Mouse (Mus musculus) gastrocnemius, postnatal 10 days (tissue): ENCODE results near the gene Rpap1. TPM values are rescaled to one million over a fixed set of nuclear protein-coding genes. Genes with fewer than 3 reads are reported as not detected.
A peak's percentile ranks its signal among the peaks of the same experiment; 100 is the strongest.

Experiments
- DNase-seq: peaks from one replicate; pipeline ENCODE4 v3.0.0; 2021; ENCODE audit warnings: mixed read lengths
- total RNA-seq, 2 experiments: library from RNA; stranded (reverse); gene quantifications; 2 replicates each; pipeline ENCODE4 v1.2.3; 2021

Gene Rpap1
- total RNA-seq, 2 experiments from 2014 or later, result 14.2 to 14.5 TPM

DNA sequence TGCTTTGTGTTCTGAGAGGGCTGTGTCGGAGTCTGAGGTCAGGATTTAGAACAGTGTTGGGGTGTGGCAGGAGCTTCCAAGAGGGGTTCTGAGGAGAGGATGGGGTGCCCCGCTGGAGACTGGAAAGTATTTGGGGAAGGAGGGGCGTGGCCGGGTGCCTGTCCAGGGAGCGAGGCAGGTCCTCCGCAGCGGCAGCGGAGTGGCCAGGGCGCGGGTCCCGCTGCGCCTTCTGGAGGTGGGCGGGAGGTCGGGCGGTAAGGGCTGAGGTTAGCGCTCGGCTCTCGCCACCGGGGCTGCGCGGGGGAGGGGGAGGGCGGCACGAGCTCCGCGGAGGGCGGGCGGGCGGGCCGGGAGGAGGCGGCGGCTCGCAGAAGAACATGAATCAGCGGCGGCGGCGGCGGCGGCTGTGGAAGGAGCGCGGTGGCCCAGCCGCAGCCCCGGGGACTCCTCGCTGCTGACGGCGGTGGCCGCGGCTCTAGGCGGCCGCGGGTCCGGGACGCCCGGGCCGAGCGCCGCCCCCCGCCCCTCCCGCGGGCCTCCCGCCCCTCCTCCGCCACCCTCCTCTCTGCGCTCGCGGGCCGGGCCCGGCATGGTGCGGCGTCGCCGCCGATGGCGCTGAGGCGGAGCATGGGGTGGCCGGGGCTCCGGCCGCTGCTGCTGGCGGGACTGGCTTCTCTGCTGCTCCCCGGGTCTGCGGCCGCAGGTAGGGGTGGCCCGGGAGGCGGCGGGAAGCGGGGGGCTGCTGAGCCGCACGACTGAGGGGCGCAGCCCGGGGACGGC lies 12.0 kb upstream of the Rpap1 start:
- DNase-seq, result peak; percentile 58

DNA sequence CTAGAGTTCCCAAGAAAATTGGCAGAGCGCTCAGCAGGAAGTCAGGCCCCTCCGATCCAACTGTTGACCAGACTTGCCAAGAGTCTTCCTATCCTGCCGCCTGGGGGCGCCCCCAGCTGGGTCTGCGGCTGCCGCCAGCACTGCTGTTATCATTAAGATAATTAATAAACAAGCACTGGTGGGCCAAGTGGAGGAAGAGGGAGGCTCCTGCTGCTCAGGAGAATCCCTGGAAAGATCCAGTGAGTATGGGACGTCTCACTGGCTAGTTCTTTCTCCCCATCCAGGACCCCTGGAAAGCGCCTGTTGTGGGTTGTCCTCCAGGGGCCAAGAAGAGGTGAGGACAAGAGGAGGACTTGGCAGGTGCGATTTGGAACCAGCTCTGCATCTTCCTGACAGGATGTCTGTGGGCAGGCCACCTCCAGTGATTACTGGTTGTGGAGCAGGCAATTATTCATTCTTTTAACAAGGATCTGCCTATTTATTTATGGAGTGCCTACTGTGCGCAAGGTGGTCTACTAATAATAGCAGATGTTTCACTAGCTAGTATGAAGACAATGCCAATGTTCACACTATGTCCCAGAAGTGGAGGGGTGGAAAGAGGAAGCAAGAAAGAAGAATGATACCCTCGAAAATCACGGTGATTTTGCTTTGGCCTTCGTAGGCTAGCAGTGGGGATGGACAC lies 11.1 kb upstream of the Rpap1 start:
- DNase-seq, result peak; percentile 69

DNA sequence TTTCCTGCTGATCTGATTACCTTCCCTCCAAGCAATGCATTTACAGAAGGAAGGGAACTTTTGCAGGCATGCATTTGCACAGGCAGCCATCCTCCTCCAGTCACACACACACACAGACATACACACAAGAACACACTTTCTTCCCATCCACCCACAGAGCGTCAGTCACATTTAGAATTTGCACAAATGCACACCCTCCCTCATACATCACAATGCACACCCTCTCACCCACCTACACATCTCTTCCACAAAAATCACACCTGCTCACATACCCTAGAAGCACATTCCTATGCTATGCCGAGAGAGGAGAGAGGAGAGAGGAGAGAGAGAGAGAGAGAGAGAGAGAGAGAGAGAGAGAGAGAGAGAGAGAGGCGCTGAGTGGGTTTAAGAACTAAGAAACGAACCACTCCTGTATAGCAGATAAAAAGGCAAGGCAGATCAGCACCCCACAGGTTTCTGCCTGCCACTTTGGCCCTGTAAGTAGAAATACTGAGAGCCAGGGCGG lies 10.0 kb upstream of the Rpap1 start, which contains the start of gene Tyro3:
Gene Tyro3, plus strand, starts transcription at position 455 of the 505 bp plus-strand sequence.
- DNase-seq, result no peak

DNA sequence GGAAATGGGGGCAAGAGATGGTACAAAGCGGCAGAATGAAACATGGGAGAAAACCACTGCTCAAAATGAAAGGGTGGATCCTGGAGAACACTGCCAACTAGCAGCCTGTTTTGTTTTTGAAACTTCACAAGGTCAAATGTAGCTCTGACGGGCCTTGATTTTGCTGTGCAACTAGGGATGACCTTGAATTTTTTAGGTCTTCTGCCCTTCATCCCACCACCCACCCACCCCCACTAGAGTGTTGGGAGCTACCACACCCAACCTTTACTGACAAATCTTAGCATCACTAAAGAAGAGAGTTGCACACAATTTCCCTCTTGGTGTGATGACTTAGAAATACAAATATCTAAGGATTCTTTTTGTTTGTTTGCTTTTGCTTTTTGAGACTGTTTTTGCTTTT lies 2.7 kb upstream of the Rpap1 start:
- DNase-seq, result no peak

DNA sequence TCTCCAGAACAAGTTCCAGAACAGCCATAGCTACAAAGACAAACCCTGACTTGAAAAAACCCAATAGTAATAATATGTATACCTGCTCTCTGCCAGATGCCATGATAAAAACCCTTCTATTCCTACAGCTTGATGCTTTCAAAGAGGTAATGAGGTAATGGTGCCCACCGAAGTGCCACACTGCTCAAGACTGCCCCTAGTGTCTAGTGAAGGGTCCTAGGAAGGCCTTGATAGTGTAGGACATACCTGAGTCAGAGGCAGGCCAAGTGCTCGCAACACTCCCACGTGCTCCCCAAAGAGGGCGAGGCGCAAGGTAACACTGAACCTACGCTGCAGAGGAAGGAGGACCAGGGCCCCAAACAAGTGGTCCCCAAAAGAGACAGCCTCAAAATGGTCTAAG lies 20.1 kb downstream of the Rpap1 start:
- DNase-seq, result no peak

DNA sequence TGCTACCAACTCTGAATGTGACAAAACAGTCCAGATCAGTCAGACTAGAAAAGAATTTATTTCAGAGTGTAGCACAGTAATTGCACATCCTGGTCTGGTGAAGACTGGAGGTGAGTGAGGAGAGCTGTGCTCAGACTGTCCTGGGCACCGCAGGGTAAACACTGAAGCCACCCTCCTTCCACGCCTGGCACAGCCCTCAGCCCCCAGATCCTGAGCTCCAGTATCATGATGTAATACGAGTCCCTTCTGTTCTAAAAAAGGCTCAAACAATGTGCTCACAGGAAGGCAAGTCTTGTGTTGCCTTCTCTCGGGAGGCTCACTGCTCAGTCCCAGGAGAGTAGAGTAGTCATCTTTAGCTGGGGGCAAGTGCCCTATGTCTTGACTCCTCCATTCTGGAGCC lies 23.4 kb downstream of the Rpap1 start:
- no peak for DNase-seq

DNA sequence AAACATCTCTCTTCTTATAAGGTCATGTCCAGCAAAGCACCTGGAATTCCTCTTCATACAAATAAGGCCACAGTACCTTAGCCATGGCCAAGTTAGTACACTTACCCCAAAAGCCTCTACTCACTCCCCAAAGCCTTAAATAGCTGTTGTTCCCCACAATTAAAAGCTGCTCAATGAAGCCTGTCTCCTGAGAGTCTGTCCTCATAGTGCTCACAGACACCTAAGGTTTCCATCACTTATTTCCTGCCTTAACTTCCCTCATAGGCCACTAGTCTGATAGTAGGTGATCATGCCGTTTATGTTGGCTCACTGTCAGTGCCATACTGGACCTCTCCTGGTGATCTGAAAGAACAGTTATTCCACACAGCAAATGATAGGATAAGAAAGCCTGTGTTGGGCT lies 25.1 kb downstream of the Rpap1 start:
- no peak for DNase-seq

DNA sequence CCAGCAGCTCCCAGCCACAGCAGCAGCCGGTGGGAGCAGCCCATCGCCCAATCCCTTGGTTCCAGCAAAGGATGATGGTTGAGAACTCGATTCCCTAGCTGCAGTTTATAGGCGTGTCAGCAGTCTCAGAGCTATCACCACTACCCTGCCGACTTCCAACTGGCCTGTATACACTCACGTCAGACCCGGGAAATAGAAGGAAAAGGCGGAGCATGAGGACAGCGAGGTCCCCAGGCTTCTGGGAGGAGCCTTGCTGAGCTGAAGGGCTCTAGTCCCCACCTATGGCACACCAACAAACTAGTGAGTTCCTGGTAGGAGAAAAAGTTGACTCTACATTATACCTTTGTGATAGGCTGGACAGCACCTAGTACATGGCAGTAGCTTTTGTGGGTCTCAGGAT lies 27.1 kb downstream of the Rpap1 start, which contains the start of gene Ltk:
Gene Ltk, minus strand, starts transcription at position 181 of the 400 bp plus-strand sequence.
- DNase-seq, result no peak

DNA sequence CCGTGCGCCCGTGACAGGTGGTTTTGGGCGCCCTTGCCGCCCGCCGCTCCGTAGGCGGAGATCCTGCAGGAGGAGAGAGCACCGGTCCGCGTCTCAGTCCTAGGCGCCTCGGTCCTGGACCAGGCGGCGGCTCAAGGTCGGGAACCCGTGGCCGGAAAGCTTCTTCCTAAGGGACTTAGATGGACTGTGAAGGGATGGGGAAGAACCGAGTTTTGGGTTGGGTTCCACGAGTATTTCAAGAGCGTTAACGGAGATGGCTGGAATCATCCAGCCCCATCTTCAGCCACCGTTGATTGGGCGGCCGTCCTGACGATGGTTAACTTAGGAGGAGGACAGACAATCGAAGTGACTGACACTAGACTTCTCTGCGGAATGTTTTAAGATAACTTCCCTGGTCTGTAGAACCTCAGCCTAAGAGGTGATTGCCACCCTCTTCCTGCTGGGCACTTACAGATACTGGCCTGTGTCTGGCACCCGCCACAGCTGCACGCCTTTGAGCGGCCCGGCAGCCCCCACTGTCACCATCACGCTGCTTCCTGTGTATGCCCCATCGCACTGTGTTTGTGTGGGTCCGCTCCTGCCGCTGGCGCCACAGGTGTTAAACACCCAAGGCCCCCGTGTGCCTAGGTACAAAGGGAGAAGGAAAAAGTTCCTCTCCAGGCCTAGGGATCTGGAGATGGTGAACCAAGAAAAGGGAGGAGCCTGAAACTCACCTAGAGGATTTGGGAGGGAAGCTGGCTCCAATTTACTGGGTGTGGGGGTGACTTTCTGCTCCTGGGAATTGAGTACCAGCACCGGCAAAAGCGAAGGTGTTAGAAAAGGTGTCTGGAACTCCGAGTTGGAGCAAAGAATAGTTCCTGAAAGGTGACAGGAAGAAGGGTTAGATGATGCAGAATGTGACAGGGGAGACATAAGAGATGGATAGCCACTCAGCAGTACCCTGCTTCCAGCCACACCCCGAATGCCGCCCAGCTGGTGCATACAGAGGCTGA lies 28.2 kb downstream of the Rpap1 start:
- no peak for DNase-seq

DNA sequence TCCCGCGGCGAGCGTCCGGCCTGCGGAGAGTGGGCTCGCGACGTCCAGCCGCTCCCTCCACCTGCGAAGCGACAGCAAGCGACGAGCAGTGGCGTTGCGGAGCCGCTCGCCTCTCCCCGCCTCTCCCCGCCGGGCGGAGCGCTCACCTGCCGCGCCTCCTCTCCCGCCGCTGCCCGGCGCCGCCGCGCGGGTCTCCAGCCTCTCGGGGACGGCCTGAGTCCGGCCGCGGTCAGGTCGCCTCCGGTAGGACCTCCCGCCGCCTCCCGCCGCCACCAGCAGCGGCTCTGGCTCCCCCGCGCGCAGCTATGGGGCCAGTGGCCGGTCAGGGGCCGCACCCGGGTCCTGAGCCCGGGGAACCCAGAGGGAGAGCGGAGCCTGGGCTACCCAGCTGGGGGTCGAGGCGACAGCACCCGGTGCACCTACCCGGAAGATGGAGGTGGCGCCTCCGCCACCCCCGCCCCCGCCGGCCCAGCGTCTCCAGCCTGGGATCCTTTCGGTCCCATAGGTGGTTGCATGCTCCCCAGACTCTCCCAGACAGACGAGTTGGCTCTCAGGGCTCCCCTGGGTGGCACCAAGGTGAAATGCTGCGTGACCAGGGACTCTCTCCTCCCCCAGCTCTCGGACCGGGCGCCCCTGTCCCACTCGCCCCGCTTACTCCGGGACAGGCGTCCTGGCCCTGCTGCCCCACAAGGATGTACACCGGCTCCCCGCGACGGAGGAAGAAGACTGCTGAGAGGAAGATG lies 29.1 kb downstream of the Rpap1 start:
- DNase-seq, result no peak

DNA sequence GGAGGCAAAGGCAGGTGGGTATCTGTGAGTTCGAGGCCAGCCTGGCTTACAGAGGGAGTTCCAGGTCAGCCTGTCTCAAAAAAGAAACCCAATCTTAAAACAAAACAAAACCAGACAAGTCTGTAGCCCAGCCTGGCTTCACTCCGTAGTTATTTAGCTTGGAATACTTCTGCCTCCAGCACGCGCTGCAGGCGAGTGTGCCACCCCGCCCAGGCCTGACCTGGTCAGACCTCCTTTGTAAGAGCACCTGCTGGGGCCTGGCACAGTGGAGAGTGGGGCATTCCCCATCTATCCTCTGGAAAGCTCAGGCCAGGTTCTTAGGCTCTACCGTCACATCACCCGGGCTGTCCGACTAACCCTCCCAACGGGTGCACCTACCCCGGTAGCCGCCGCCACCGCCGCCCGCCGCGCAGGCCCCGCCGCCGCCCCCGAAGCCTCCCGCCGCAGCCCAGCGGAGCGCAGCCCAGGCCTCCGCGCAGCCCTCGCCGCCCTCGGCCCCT lies 29.7 kb downstream of the Rpap1 start:
- no peak for DNase-seq

DNA sequence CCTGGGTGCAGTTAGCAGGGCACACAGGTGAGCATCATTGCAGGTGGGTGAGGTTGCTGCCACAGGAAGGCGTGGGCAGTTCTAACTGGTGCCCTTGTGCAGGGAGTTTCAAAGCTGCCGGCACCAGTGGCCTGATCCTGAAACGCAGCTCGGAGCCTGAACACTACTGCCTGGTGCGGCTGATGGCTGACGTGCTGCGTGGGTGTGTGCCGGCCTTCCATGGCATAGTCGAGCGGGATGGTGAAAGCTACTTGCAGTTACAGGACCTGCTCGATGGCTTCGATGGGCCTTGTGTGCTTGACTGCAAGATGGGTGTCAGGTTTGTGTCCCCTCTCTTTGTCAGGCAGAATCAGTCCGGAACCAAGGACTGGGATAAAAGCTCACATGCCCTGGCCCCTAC lies 38.1 kb downstream of the Rpap1 start:
- no peak for DNase-seq

DNA sequence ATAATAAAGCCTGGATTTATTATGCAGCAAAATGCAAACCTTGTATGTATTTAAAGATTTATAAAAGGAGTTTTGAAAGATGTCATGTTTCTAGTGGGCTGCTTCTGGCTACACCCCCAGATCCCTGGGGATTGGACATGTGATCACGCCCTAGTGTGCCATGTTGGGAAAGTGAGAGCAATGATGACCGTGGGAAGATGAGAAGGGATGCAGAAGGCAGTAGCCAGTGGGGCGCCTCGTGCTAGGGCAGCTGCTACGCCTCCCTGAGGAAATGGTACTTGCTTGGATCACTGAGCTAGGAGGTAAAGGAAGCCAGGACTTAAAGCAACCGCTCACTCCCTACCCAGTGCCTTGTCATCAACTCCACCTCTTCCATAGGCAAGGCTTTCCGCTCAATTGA lies 39.8 kb downstream of the Rpap1 start:
- no peak for DNase-seq

DNA sequence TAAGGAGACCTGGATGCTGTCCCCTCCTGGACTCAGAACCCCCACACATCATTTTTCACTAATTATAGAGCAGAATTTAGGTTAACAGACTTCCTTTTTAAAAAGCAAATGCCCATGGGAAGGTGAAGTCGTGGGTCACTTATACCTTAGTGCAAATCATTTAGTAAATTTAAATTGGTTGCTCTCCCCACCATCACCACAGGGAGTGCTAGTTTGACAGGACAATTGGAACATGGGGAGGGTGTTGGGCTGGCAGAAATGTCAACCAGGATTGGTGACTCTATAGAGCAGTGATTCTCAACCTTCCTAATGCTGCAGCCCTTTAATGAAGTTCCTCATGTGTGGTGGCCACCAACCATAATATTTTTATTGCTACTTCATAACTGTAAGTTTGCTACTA lies 42.1 kb downstream of the Rpap1 start:
- DNase-seq, result no peak

DNA sequence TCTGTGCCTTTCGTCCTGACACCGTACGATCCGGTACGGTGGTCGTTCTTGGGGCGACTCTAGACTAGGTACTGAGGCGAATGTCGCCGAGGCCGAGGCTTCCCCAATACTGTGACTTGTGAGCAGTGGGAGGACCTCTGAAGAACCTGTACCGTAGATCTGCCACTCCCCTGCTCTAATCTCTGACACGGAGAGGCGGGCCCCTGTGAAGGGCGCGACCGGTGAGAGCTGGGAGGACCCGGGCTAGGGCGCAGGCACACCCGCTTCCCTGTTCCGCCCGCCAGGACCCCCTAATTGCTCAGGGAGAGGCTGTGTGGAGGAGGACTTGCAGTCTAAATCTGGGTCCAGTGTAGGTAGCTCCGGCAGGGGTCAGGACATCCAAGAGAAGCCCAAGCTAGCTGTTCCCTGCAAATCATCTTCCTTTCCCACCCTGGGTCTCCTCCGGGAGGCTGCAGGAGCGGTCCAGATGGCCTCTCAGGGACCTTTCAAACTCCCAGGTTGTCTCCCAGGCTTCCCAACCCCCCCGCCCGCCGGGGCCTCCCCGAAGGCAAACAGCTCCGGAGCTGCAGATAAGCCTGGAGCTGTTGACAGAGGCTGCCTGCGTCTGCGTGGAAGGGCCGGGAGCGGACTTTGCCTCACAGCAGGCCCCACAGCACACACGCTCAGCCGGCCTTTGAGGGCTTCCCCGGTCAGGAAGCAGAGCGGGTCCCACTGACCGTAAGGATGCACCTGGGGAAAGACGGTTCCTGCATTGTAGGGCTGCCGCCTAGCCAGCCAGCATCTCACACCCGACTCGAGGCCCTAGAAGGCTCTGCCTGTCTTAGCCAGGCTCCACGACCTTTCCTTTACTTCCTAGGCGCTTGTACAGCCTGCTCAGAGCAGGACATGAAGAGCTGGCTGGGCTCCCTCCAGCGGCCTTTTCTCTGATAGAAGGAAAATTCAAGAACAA lies 42.9 kb downstream of the Rpap1 start:
- no peak for DNase-seq

DNA sequence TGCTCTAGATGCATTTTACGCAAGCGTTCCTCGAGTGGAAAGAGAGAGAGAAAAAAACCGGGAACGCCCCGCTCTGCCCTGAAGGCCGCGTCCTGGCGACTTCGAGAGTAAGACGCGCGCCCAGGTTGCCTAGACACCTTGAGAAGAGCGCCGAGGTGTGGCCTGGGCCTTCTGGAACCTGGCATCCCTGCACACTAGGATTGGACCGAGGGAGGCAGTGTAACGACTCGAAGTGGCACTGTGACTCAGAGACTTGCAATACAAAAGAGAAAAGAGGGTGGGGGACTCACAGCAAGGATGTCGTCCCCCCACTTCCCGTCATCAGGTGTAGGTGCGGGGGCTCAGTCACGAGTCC lies 43.6 kb downstream of the Rpap1 start:
- no peak for DNase-seq

DNA sequence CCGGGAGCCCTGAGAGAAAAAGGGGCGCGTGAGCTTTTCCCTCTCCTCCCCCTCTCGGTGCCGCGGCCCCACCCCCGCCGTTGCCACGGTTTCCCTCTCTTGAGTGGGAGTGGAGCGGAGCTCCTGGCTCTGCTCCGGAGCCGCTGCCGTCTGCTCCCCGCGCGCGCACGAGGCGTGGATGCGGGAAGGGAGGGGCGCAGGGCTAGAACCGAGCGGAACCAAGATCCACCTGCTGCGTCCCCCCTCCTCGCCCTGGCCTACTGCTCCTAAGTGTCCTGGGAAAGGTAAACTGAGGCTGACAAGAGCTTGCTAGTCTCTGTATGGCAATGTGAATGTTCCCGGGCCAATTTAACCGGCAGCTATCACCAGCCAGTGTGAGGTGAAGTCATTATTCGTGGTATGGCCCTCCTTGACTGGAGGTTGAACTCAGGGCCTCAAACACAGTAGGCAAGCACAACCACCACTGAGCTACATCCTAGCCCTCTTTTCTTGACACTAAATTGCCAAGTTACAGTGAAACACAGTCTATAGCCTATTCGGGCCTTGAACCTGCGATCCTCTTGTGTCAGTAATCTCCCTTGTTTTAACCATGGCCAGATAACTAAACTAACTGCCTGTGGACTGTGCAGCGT lies 44.0 kb downstream of the Rpap1 start:
- no peak for DNase-seq

DNA sequence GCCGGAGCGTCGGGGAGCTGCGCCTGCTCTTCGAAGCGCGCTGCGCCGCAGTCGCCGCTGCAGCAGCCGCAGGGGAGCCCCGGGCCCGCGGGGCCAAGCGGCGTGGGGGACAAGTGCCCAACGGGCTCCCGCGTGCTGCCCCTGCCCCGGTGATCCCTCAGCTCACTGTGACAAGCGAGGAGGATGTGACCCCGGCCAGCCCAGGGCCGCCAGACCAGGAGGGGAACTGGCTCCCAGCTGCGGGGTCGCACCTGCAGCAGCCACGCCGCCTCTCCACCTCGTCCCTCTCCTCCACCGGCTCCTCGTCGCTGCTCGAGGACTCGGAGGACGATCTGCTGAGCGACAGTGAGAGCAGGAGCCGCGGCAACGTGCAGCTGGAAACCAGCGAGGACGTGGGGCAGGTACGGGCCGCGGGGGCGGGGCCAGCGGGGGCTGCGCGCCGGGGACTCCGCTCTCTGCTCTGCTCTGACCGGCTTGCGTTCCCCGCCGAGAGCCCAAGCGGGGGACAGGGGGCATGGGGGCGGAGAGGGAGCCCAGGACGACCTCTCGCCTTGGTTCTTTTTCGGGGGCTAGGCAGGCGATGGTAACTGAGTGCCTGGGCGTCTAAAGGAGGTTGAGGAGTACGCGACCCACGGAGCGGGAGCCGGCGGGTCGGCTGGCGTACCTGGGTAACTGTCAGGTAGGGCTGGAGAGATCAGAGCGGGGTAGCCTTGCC lies 44.7 kb downstream of the Rpap1 start:
- DNase-seq, result peak; percentile 27
